Mouse (Mus musculus): ENCODE results near the gene Nr3c2. TPM values are rescaled to one million over a fixed set of nuclear protein-coding genes. Genes with fewer than 3 reads are reported as not detected.

Nr3c2 gene
- total RNA-seq, 2 experiments from 2014 or later, result 0.38 TPM; not detected in 1

DNA sequence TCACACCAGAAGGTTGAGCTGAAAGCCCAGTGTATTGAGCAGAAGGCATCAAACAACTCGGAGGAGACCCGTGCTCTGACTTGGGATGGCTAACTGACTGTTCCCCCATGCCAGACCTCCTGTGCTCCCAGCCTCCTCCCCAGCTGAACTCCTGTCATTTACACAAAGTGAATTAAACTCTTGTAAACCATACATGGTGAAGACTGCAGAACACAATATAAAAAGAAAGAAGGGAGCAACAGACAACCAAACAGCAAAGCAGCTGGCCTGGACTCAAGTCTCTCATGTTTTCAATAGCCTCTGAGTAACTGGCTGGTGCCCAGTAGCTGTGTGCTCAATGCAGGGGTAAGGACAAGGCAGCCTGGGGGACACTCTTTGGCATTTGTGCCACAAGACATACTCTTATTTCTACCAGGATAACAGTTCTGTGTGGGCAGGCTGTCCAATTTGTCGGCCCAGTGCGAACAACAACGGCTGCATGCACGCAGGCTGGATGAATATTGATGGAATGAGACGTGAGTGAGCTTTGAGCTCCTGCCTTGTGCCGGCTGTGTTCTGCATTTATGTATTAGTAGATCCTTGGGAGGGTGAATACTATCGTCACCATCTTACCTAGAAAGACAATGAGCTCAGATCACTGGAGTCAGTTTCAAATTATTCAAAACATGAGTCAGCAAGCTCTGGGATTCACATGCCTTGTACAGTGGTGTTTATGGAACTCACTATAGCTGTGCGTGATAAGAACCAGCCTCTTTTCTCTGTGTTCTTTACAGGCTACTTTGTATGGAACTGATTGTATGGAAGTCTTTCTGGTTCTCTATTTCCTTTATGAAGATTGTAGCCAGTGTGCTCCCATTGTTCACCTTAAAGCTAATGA lies 152.4 kb downstream of the Nr3c2 start:
- no peak for ATAC-seq (replicated peaks; ENCODE audit: low FRiP score, poor library complexity, severe bottlenecking)

DNA sequence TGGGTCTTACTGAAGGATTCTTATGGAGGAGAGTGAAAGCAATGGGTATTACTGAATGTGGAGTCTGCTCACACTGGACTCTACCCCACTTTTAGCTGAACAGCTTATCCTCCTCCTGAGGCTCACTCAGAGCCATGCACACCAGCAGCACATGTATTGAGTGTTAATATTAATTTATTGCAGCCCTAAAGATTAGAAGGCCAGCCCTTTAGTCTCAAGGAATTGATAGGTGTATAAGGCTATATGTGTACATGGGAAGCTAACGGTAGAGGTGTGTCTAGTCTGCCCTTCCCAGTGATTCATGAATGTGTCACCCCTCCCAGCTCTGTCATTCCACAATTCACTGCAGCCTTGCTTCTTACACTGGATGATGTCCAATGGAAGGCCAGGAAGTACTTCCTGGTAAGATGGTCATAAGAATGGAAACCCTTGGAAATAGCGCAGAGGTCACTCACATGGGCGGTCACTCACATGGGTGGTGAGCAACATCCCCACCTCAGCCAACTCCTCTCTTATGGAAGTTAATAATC lies 156.3 kb downstream of the Nr3c2 start:
- no peak for ATAC-seq (replicated peaks; ENCODE audit: low FRiP score, poor library complexity, severe bottlenecking)

DNA sequence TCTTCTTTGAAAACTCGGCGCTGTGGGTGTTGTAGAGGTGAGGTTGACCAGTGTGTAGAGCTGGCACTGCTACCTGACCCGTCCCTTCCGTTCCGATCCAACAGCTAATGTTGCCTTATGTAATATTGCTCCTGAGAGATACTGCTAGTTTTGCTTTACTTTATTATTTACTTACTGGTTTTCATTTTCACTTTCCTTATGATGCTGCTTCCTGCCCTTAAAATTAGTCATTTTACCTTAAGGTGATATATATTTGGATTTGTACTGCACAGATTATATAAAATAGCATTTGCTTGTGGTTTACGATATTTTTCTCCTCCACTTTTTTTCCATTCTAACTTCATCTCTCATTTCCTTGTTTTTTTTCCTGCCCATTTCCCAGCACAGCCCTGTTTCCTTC lies 157.6 kb downstream of the Nr3c2 start:
- ATAC-seq (replicated peaks; ENCODE audit: low FRiP score, poor library complexity, severe bottlenecking), result no peak

DNA sequence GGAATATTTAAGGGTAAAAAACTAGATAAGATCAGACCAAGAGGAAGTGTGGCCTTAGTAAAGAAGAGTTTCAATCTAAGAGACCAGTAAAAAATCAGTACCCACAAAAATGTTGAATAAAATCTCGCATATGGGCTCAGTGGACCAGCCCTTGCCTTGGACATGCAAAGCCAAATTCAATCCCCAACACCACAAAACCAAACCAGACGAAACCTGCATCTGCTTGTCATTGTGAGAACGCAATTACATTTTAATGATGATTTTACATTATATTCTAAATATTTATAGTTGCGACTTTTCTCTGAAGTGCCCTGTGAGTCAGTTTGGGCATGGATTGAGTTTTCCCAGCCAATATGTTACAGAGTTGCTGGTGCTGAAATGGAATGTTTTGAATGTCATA lies 183.4 kb downstream of the Nr3c2 start:
- ATAC-seq (replicated peaks; ENCODE audit: low FRiP score, poor library complexity, severe bottlenecking), result no peak

DNA sequence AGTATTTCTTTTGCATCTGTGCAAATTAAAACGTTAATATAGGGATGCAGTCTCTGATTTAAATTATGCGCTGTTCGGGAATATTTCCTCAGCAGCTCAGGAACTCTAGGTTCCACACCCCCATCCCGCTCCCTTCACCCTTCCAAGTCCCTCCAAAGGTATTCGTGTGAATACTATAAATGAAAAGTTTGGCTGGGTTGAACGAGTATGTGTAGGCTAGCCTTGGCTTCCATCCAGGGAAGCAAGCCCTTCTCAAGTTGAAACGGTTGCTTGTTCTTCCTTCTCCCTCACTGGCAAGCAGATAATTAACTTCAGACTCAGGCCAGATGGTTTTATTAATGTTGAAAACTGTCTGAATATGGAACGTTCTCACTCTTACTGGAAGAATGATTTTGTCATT lies 186.8 kb downstream of the Nr3c2 start:
- ATAC-seq (replicated peaks; ENCODE audit: low FRiP score, poor library complexity, severe bottlenecking), result no peak

DNA sequence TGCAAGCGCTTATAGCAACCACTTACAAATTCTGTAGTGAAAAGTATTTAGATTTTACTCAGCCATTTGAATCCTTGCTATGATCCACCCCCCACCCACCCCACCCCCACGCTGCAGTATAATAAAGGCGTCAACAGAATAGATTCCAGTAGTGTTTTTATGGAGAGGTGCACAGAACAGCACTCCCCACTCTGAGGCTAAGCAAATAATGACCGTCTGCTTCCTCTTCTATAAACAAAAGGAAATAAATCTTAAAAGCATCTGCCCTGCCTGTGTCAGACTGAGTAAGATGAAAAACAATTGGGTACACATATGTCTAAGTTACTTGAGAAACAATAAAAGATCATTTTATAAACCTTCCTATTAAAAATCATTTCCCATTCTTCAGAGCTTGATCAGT lies 197.5 kb downstream of the Nr3c2 start:
- no peak for ATAC-seq (replicated peaks; ENCODE audit: low FRiP score, poor library complexity, severe bottlenecking)

DNA sequence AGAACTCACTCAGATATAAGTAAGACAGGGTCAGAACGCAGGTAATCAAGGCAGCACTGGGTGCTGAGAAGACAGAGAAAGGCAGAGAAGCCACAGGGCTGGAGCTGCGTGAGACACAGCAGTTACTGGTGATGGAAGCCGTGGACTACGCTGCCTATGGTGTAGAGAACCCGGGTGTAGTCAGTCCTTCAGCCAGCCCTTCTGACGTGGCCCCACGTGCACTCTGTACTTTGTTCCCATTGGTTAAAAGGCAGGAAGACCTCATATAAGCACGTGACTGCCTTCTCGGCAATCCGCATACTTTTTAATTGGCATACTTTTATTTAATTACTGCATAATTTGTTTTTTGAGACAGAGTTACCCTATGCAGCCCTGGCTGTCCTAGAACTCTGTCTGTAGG lies 198.9 kb downstream of the Nr3c2 start:
- ATAC-seq (replicated peaks; ENCODE audit: low FRiP score, poor library complexity, severe bottlenecking), result no peak

DNA sequence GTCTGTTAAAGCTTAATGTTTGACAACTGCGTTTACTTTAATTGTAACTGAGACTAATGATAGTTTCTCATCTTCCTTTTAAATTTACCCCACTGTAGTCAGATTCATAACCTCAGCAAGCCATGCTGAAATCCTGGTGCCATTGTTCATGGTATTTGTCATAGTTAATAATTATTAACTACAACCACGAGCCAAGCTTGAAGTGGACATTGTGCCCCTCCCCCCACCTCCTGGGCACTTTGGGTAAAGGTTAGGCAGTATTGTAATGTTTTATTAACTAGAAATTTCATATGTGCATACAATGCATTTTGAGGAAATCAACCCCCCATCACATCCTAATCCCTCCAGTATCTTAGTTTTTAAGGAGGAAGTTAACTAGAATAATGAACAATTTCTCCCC lies 201.1 kb downstream of the Nr3c2 start:
- ATAC-seq (replicated peaks; ENCODE audit: low FRiP score, poor library complexity, severe bottlenecking), result no peak

DNA sequence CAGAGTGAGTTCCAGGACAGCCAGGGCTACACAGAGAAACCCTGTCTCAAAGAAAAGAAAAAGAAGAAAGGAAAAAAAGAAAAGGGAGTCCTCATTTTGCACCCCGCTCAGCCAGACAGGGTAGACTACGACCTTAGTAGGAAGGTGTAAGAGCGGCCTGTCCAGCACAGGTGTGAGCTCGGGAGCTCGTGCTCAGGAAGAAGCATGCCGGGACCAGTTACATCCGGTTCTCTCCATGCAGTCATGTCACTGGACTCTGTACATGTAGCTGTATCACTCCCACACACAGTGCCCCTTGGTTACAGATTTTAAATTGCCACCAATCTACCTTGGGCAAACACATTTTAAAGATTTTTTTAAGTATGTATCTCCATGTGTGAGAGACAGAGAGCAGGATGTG lies 203.6 kb downstream of the Nr3c2 start:
- no peak for ATAC-seq (replicated peaks; ENCODE audit: low FRiP score, poor library complexity, severe bottlenecking)

DNA sequence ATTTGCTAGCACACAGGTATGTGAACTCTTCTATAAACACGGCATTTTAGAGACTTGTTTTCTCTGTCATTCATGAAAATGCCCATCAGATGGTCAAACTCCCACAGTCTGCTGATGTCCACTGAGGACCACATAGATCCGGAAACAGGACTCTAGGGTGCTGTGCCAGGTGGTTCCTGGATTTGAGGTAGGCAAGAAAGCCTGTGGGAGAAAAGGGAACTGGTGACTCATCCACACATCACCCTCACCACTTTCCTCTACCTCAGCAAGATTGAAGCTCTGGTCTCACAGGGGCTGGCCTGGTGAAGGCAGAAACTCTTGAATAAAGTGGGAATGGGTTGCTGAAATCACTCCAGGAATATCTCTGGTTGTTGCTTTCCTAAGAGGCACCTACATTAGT lies 213.5 kb downstream of the Nr3c2 start:
- no peak for ATAC-seq (replicated peaks; ENCODE audit: low FRiP score, poor library complexity, severe bottlenecking)

DNA sequence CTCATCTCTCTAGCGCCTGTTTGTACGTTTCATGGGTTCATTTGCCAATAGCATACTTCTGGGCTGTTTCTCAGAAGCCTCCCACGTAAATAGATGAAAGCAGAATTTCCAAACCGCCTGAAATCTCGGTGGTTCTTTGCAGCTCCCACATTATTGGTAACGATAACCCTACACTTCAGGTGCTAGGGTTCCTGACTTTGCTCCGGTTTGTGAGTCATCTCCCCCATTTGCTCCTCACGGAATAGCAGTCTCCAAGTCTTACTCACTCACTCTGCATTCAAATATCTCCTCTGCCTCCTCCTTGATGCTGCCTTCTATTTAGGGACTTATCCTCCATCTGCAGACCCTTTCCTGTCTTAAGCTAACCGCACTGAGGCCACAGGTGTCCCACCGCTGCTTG lies 215.5 kb downstream of the Nr3c2 start:
- ATAC-seq (replicated peaks; ENCODE audit: low FRiP score, poor library complexity, severe bottlenecking), result no peak

DNA sequence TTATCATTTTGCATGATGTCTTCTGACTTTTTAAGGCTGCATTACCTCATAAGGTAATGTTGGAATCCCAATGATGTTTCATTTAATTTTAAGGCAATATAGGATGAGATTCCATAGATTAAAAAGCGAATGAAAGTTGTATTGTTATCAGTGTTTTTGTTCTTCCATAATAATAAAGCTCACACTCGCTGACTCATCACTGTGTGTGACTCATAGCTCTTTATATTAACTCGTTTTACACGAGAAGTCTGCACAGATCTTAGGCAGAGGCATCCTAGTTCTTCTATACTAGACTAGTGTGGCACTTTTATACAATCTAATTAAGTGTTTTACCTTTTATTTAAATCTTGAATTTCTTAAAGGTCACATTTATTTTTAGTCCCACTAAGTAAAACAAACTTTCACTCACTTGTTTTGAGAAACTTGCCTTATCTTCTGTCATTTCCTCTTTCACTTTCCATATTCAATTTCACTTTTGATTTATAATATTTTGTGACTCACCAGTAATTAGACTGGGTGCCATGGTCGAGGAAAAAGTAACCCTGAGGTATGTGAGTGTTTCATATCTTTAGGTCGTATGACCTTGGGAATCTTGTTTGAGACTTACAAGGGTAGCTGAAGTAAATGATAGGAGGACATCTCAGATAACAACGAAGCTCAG lies 217.3 kb downstream of the Nr3c2 start:
- ATAC-seq (replicated peaks; ENCODE audit: low FRiP score, poor library complexity, severe bottlenecking), result no peak

DNA sequence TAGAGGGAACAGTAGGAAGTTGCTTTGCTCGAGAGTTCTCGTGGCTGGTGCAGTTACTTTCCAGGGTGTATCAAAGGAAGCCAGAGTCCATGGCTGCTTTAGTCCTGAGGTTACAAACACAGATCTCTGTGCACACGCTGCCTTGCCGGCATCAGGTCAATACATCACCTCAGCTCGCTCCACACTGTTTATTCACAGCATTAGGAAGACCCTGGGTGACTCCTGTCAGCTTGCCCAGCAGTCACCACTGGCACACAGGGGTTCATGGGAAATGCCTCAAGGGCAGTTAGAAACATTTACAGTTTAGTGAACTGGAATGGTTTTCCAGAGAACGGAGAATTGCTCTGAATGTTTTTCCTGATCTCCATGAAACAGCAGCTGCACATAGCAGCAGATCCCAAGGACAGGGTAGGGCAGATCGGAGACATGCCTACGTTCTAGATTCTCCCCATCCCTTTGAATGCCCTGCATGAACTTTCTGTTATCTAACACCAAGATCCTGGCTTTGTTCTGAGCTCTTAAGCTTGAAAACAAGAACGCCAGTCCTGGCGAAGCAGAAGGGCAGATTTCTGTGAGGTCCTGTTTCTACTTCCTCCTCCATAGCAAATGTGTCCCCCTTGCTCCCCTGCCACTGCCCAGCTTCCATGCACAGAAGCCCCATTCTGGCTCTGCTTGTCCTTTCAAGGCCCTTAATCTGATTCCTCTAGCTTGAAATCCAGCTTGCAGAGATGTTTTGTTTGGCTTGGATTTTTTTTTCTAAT lies 221.7 kb downstream of the Nr3c2 start:
- ATAC-seq (replicated peaks; ENCODE audit: low FRiP score, poor library complexity, severe bottlenecking), result no peak

DNA sequence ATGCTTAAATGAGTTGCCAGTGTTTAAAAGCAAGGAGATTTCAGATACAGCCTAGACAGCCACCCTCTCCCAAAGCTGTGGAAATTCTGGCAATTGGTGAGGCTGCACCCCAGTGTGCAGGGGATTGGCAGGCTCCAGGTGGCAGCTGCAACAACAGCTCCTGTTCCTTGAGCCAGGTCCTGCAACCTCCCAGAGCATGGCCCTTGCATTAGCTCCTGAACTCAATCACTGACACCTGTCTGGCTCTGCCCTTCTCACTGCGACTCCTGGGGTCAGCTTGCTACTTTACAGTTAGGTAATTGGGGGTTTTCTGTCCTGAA lies 222.3 kb downstream of the Nr3c2 start:
- ATAC-seq (replicated peaks; ENCODE audit: low FRiP score, poor library complexity, severe bottlenecking), result no peak

DNA sequence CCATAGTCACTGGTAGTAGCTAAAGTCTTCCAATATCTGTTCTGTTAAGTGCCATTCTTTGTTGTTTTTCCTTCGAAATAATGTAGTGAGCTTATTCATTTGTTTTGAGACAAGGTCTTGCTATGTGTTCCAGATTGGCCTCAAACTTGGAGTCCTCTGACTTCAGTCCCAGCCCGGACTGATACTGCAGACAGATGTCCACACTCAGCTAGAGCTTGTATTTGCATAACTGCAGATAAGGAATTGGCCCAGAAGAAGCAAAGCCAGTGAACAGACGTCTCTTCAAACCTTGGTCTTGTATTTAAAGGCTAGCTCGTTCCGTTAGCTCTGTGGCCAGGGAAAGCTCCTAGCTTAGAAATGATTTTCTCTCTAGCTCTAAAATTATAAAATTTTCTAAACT lies 223.1 kb downstream of the Nr3c2 start:
- ATAC-seq (replicated peaks; ENCODE audit: low FRiP score, poor library complexity, severe bottlenecking), result no peak

DNA sequence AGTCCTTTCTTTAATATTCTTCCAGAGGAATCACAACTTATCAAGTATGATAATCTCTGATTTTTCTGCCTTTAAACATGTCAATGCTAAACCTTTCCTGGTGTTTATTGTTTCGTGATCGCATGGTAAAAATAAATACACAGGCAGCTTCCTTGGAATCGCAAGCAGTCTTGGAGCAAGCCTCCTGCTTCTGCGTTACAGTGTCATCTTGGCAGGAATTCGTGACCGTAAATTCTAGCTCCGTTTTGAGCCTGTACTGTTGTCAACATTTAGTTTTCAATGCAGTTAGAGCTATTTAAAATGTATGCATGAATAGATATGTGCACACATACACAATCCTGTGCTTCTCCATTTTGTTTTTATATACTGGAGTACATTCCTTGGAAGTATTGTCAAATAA lies 226.5 kb downstream of the Nr3c2 start:
- no peak for ATAC-seq (replicated peaks; ENCODE audit: low FRiP score, poor library complexity, severe bottlenecking)

DNA sequence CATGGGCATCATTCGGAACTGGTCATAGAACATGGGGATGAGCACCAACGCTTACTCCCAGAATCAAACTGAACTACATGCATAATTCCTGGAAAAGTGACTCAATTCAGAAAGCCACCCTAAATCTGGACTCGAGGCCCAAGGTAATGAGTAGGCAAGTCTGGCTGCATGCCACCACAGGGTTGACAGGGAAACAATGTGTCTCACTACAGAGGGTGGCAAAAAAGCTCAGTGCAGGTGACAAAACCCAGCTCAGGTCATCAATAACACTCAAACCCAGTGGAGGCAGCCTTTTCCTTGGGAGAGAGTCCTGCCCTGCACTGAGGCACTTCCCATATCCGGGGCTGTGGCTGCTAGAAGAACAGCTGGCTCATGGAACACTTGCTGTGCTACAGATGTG lies 228.8 kb downstream of the Nr3c2 start:
- ATAC-seq (replicated peaks; ENCODE audit: low FRiP score, poor library complexity, severe bottlenecking), result no peak

DNA sequence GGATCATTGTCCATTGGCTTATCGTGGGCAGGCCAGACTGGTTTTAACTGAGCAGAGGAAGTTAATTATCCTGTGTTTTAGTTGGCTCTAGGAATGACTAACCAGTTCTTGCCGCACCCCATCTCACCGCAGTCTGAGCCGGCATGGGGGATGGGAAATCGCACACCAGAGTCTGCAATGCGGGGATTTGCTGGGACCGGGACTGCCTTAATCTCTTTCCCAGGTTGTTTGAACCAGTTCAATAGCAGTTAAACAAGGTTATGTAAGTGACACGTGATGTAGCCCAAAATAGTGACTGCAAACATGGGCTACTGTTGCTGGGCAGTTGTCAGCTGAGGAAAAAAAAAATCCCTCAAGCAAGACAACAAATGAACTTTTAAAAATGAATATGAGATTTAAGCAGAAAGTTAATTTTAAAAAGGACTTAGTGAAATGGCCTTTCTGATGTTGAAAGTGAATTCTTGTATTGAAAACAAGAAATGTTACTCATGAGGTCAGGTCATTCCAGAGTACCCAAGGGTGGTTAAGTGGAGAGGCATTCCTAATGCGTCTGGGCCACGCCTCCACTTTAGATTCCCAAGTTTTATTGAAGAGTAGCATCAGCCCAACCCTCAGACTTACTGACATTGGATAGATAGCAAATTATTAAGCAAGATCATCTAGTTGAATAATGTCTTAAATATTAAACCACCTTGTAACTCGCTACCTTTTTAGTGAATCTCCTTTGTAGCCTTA lies 233.8 kb downstream of the Nr3c2 start:
- no peak for ATAC-seq (replicated peaks; ENCODE audit: low FRiP score, poor library complexity, severe bottlenecking)

DNA sequence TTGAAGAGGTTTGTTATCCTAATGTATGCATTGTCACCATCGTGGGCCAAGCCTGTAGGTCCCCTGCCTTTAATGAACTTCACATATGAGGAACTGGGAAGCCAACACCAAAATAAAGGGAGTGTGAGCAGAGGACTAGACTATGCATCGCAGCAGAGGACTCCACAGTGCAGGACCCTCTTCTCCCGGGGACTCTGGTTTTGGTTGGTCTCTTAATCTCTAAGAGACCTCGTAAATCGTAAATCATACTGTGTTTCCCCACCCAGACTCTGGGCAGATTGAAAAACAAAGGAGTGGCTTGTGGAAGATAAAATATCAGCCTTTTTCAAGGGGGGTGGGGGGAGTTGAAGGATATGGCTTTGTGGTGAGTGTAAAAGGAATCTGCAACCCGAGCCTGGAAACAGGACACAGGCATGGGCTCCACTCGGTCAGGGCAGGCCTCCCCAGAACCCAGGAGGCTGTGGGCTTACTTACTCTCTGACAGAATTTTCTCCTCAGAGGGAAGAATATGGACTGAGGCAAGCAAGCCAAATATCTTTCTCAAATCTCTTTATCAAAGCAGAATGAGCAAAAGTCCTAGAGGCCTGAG lies 234.6 kb downstream of the Nr3c2 start:
- ATAC-seq (replicated peaks; ENCODE audit: low FRiP score, poor library complexity, severe bottlenecking), result no peak

DNA sequence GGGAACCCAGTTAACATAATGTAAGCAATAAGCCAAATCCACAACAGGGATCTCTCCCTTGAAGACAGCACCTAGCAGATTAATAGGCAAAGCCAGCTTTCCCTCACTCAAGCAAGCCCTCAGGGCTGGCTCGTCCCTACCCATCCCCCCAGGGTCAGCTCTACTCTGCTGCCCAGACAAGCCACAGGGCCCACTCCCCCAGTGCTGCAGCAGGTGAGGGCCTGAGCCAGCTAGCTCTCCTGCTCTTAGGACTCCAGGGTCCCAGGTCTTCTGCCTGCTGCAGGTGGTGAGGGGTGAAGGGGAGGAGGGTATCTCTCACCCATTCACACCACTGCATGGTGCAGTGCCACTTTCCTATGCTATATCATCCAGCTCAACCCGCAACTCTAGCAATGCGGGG lies 246.0 kb downstream of the Nr3c2 start:
- ATAC-seq (replicated peaks; ENCODE audit: low FRiP score, poor library complexity, severe bottlenecking), result no peak

All from erythroblast, adult 5-6 weeks (primary cell).